Mouse (Mus musculus): ENCODE measurements at regions not wholly inside any gene's neighbourhood (a gene's known extent, or its start where the extent isn't known, plus 50 kb on each side); places are given as distances from the start of the nearest gene placed in this dataset.

DNA sequence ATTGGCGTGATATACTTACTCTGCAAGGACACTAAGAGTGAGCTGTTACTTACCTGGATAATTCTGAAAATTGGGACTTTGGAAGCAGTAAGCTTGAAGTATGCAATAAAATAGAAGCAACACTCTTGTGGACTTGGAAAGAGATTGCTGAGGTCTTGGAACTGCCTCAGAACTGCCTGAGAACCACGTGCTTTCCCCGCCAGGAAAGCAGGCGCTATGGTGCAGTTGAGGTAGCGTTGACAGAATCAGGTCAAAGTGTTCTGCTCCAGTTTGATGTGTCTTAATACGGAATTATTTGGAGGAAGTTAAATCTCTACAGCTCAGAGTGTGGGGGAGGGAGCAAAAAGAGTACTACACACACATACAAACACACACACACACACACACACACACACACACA is 102.8 kb upstream of the Gm11146 start:
- H3K4me3 ChIP-seq = no peak overlapping the region
- no peak overlapping the region; the same call in 1 of the 2 replicates for H3K27ac ChIP-seq
- DNase-seq = peak in 1 of 2 experiments; percentile 51
- no peak overlapping the region for H3K9ac ChIP-seq (ENCODE audit: low read depth, low read length)
- H3K27me3 ChIP-seq (ENCODE audit: control insufficient read depth, insufficient read depth, low read length) = no peaks in the 10 kb centered on the region
- WGBS = 49% methylated on average over 6 of the region's 6 CpGs
- TF ChIP-seq EP300 (IDR thresholded peaks at IDR 0.05; ENCODE audit: insufficient read depth, low read depth, low read length) = 0 out of 2 replicates have a peak, but pooled peaks have one; percentile 66
- no peak for TF ChIP-seq CTCF (IDR thresholded peaks at IDR 0.05)
- TF ChIP-seq POLR2A (IDR thresholded peaks at IDR 0.05; ENCODE audit: insufficient read depth, low read depth, low read length) = no peak
- no peaks in the 10 kb centered on the region for H3K79me2 ChIP-seq (replicated peaks; ENCODE audit: control insufficient read depth, insufficient read depth, low read length)
- H3K36me3 ChIP-seq (ENCODE audit: control insufficient read depth, insufficient read depth, low read length) = no peaks in the 10 kb centered on the region
- intact Hi-C loops (cut with DNase I) = no loop called here
- H3K4me1 ChIP-seq (ENCODE audit: control insufficient read depth, insufficient read depth, low read length) = no peaks in the 10 kb centered on the region; the same call in 1 of the 2 replicates

DNA sequence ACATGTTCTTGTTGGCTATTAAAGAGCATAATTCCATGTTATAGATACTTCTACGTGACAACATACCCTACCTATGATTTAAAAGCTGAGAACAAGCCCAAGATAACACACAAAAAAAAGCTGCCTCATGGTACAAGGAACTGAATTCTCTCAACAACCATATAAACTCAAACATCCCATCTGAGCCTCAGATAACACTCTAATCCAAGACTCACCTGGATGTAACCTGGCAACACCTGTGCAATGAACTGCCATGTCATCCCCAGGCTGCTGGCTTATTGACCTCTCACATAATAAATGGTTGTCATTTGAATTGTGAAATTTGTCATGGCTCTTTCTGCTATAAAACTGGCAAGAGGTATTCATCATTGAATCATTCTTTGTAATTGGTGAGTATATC is 93.5 kb upstream of the Gm11146 start:
- 95% methylated on average over 1 of the region's 1 CpGs for WGBS

DNA sequence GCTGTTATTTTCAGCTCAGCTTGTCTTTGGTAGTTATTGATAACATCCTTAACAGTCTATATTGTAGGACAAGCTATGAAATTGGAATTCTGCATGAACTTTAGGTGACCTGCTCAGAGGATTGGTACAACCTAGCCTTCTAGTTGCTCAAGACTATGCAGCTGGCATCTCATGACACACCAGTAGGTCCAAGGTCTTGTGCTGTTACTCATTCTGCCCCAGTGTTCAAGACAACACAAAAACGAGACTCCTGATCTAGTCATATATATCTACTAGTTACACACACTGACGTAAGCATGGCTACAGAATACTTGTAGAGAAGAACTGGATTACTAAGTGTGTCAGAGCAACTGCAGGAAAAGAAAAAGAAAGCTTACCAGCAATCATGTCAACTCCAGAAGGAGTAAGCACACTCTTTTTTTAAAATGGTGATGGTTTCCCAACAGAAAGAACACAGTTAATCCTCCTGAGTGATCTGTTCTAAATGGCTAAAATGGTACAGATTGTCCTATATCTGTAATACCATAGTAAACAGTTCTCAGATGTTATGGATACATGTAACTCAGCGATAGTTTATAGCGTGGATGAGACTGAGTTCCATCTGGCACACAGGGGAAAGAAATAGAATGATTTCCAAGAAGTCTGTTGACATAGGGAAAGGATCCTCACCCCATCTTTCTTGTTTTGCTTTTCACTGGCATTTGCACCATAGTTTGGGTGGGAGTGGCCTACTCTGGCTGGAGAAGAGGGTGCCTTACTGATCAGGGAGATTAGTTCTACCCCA is 85.4 kb upstream of the Gm11146 start:
- Histone ChIP-seq H3K4me3 (no peak overlapping the region), H3K4me1 (ENCODE audit: control insufficient read depth, insufficient read depth, low read length) (no peaks in the 10 kb centered on the region), H3K36me3 (ENCODE audit: control insufficient read depth, insufficient read depth, low read length) (no peaks in the 10 kb centered on the region), H3K79me2 (replicated peaks; ENCODE audit: control insufficient read depth, insufficient read depth, low read length) (no peaks in the 10 kb centered on the region), H3K9ac (ENCODE audit: low read depth, low read length) (no peak overlapping the region), H3K27ac (no peak overlapping the region), H3K27me3 (ENCODE audit: control insufficient read depth, insufficient read depth, low read length) (no peaks in the 10 kb centered on the region)
- DNase-seq = no peak
- intact Hi-C loops (cut with DNase I) = no loop called here
- TF ChIP-seq POLR2A (IDR thresholded peaks at IDR 0.05; ENCODE audit: insufficient read depth, low read depth, low read length) = no peak
- TF ChIP-seq EP300 (IDR thresholded peaks at IDR 0.05; ENCODE audit: insufficient read depth, low read depth, low read length) = no peak
- TF ChIP-seq CTCF (IDR thresholded peaks at IDR 0.05) = no peak
- 91% methylated on average over 4 of the region's 4 CpGs for WGBS

More for the DNA sequence above, 93.5 kb upstream of the Gm11146 start:
- no peak overlapping the region for H3K4me3 ChIP-seq
- H3K27ac ChIP-seq = no peak overlapping the region
- no peak overlapping the region for H3K9ac ChIP-seq (ENCODE audit: low read depth, low read length)
- H3K79me2 ChIP-seq (replicated peaks; ENCODE audit: control insufficient read depth, insufficient read depth, low read length) = no peaks in the 10 kb centered on the region
- intact Hi-C loops (cut with DNase I) = no loop called here
- no peak for TF ChIP-seq EP300 (IDR thresholded peaks at IDR 0.05; ENCODE audit: insufficient read depth, low read depth, low read length)
- no peak for TF ChIP-seq POLR2A (IDR thresholded peaks at IDR 0.05; ENCODE audit: insufficient read depth, low read depth, low read length)
- no peak for TF ChIP-seq CTCF (IDR thresholded peaks at IDR 0.05)
- H3K36me3 ChIP-seq (ENCODE audit: control insufficient read depth, insufficient read depth, low read length) = no peaks in the 10 kb centered on the region
- H3K4me1 ChIP-seq (ENCODE audit: control insufficient read depth, insufficient read depth, low read length) = no peaks in the 10 kb centered on the region
- DNase-seq = no peak
- H3K27me3 ChIP-seq (ENCODE audit: control insufficient read depth, insufficient read depth, low read length) = no peaks in the 10 kb centered on the region

DNA sequence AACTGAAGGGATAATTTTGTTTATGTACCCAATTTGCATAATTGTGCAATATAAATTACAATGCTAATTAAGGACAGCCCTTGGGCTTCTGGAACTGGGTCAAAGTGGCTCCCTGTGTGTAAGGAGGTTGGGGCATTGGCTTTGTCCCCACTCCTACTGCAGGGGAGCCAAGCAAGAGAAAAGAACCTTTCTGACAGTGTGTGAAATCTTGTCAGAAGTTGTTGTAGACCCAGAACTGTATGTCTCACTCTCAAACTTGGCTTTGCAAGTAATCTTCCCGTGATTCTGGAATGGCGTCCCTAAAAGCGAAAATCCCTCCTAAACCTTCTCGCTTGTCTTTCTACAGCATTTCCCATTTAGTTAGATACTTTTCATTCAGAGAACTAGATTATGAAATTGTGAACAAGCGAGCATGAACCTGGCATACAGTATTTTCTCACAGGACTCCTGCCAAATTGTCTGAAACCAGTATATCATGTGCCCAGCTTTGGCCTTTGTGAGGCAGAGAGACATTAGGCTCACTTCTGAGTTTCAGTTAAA is 83.8 kb upstream of the Gm11146 start:
- H3K4me3 ChIP-seq = no peak overlapping the region
- H3K9ac ChIP-seq (ENCODE audit: low read depth, low read length) = no peak overlapping the region
- intact Hi-C loops (cut with DNase I) = no loop called here
- 86% methylated on average over 5 of the region's 5 CpGs for WGBS
- H3K27me3 ChIP-seq (ENCODE audit: control insufficient read depth, insufficient read depth, low read length) = no peaks in the 10 kb centered on the region
- no peaks in the 10 kb centered on the region for H3K79me2 ChIP-seq (replicated peaks; ENCODE audit: control insufficient read depth, insufficient read depth, low read length)
- no peak for DNase-seq
- H3K36me3 ChIP-seq (ENCODE audit: control insufficient read depth, insufficient read depth, low read length) = no peaks in the 10 kb centered on the region
- TF ChIP-seq CTCF (IDR thresholded peaks at IDR 0.05) (no peak), EP300 (IDR thresholded peaks at IDR 0.05; ENCODE audit: insufficient read depth, low read depth, low read length) (no peak), POLR2A (IDR thresholded peaks at IDR 0.05; ENCODE audit: insufficient read depth, low read depth, low read length) (no peak)
- H3K27ac ChIP-seq = no peak overlapping the region
- no peaks in the 10 kb centered on the region for H3K4me1 ChIP-seq (ENCODE audit: control insufficient read depth, insufficient read depth, low read length)

DNA sequence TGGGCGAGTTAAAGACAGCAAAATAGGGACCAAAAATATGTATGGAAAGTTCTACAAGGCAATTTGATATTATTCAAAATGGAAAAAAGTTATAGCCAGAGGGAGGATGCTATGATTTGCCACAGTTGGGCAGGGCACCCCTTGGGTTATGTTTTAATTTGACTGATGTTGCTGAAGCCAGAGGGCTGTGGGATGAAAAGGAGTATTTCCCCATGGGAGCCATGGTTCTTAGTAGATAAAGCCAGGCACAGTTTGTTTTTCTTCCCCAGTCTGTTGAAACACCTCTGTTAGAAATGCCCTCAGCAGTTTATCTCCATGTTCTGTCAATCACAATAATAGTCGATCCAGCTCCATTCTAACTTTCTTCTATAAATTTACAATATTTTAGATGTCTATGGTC is 82.6 kb upstream of the Gm11146 start:
- intact Hi-C loops (cut with DNase I) = no loop called here
- Histone ChIP-seq H3K27me3 (ENCODE audit: control insufficient read depth, insufficient read depth, low read length) (no peaks in the 10 kb centered on the region), H3K27ac (no peak overlapping the region), H3K79me2 (replicated peaks; ENCODE audit: control insufficient read depth, insufficient read depth, low read length) (no peaks in the 10 kb centered on the region), H3K4me1 (ENCODE audit: control insufficient read depth, insufficient read depth, low read length) (no peaks in the 10 kb centered on the region), H3K4me3 (no peak overlapping the region), H3K36me3 (ENCODE audit: control insufficient read depth, insufficient read depth, low read length) (no peaks in the 10 kb centered on the region), H3K9ac (ENCODE audit: low read depth, low read length) (no peak overlapping the region)
- no peak for DNase-seq
- TF ChIP-seq CTCF (IDR thresholded peaks at IDR 0.05) (no peak), EP300 (IDR thresholded peaks at IDR 0.05; ENCODE audit: insufficient read depth, low read depth, low read length) (no peak), POLR2A (IDR thresholded peaks at IDR 0.05; ENCODE audit: insufficient read depth, low read depth, low read length) (no peak)
- WGBS = 63% methylated on average over 2 of the region's 2 CpGs

DNA sequence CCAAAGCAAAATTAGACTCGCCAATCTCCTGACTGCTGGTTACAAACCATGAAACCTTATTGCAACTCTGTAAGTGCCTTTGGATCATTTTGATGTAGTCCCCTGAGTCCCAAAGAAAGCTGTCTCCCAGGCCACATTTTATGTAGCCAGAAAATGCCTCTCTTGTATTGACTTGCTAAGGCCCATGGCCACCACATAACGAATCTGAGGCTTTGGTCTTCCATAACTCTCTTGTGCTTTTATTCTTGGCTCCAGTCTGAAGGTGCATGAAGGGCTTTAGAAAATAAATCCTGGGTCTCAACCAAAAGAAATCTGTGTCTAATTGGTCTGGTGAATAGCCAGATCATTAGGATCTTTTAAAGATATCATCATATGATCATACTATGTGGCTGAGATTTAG is 77.3 kb upstream of the Gm11146 start:
- TF ChIP-seq POLR2A (IDR thresholded peaks at IDR 0.05; ENCODE audit: insufficient read depth, low read depth, low read length) (no peak), CTCF (IDR thresholded peaks at IDR 0.05) (no peak), EP300 (IDR thresholded peaks at IDR 0.05; ENCODE audit: insufficient read depth, low read depth, low read length) (no peak)
- Histone ChIP-seq H3K27ac (no peak overlapping the region), H3K4me3 (no peak overlapping the region), H3K36me3 (ENCODE audit: control insufficient read depth, insufficient read depth, low read length) (no peaks in the 10 kb centered on the region), H3K79me2 (replicated peaks; ENCODE audit: control insufficient read depth, insufficient read depth, low read length) (no peaks in the 10 kb centered on the region), H3K27me3 (ENCODE audit: control insufficient read depth, insufficient read depth, low read length) (no peaks in the 10 kb centered on the region), H3K9ac (ENCODE audit: low read depth, low read length) (no peak overlapping the region), H3K4me1 (ENCODE audit: control insufficient read depth, insufficient read depth, low read length) (no peaks in the 10 kb centered on the region)
- no peak for DNase-seq
- WGBS = 80% methylated on average over 2 of the region's 2 CpGs
- intact Hi-C loops (cut with DNase I) = no loop called here

All from heart, adult 2 months (tissue).